Mouse (Mus musculus): ENCODE results near the gene Tnni1.

GRCm38 (mm10) chr1:135755913-135756312 is 23.3 kb upstream of the Tnni1 start:
- no peak for TF ChIP-seq POLR2A (IDR thresholded peaks at IDR 0.05; ENCODE audit: insufficient read depth, low read length)
- no peak for TF ChIP-seq CTCF (IDR thresholded peaks at IDR 0.05; ENCODE audit: low read depth, low read length)
